Mouse (Mus musculus) spleen, adult 10 weeks (tissue): ENCODE measurements around the gene Ranbp3l. TPM values are rescaled to one million over a fixed set of nuclear protein-coding genes. Genes with fewer than 3 reads are reported as not detected.

Source experiments
- polyA plus RNA-seq: library from polyadenylated mRNA; stranded (reverse); fragments of 350-450 nt; fragmentation: Illumina TruSeq; extraction: RNeasy Lipid Tissue Mini Kit (QIAGEN cat#74804); gene quantifications from one replicate; pipeline ENCODE4 v1.2.3, GENCODE M21; 2015; ENCODE audit warnings: low replicate concordance; ENCODE audit not compliant: insufficient read depth

Gene Ranbp3l
- polyA plus RNA-seq = 0.10 TPM

GRCm38 (mm10) chr15:8967573-8968228 is at the start of gene Ranbp3l:
TSS of gene Ranbp3l (plus strand) at chr15:8967949.

DNA sequence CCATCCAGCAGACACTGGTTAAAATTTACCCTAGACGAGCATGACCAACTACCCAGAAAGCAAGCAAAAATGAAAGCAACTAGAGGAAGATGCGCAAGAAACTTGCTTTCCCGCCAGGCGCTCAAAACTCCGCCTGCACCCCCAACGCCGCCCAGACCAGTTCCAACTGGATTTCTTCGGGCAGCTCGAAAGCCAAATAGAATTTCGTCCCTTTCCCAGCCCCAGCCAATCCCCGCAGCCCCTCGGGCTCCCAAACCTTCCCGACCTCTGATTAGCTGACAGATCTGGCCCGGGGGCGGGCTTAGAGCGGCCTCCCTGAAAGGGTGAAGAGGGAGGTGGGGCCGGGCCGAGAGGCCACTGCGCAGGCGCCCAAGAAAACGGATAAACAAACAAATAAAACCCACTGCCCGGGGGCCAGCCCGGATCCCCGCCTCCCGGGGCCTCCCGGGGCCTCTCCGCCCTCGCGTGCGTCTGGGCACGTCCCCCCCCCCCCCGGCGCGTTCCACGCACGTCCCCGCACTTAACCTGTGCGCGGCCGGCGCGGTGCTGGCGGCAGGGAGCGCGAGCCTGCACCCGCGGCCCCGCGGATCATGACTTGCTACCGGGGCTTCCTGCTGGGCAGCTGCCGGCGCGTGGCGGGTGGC is 103.3 kb downstream of the Ranbp3l start, which contains the start of gene Nadk2:
Gene Nadk2, plus strand, starts transcription at position 349 of the 644 bp plus-strand sequence.

Other genes starting within 250 kb of the Ranbp3l start
- 27.6 TPM for gene Nadk2, start 103.3 kb downstream of the Ranbp3l start, polyA plus RNA-seq
- gene Lmbrd2, start 172.6 kb downstream of the Ranbp3l start, polyA plus RNA-seq = 20.3 TPM
- gene Skp2, start 187.5 kb downstream of the Ranbp3l start, polyA plus RNA-seq = 11.7 TPM